Mouse (Mus musculus): ENCODE data around the gene Foxp3.

GRCm38 (mm10) chrX:7639536-7640325, 66.3 kb downstream of the Foxp3 start:
- no peak for TF ChIP-seq EP300 (IDR thresholded peaks at IDR 0.05; ENCODE audit: low read depth)
- no peak for TF ChIP-seq CTCF (IDR thresholded peaks at IDR 0.05; ENCODE audit: low read depth)
